Mouse (Mus musculus): ENCODE measurements around the gene Cul4a.
"Not testable (repeated sequence)": the region's sequence is repeated elsewhere in the genome, so short reads cannot be mapped to it uniquely, and the experiment has no call there.

The Cul4a gene

DNA sequence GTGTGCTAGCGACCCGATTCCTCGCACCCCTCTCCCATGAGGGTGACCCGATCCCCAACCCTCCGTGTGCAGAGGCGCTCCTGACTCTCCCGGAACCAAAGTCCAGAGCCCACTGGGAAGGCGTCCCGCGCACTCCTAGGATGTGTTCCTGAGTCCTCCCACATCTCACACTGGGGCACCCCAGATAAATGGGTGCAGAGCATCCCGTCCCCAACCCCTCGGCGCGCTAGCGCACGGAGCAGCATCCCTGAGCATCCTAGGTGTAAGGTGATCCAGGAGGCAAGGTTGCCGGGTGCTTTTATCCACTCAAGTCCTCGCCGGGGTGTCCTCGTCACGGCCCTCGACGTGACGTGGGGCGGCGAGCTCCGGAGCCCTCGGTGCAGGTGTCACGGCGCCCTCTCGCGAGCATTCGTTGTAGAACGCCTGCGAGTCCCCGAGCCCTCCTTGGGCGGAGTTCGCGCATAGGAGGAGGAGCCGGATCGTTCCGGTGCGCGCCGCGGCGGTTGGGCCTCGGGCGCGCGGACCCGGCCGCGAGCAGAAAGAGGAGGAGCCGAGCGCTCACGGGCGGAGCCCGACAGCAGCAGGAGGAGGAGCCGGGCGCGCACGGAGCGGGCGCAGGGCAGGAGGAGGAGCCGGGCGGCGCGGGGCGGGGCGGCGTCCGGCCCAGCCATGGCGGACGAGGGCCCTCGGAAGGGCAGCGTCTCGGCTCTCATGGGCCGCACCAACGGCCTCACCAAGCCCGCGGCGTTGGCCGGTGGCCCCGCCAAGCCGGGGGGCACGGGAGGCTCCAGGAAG lies at the start of gene Cul4a, which contains the start of gene Pcid2:
TSS of gene Cul4a (plus strand) at position 535 of the 795 bp plus-strand sequence.
TSS of gene Pcid2 (minus strand) at position 373 of the 795 bp plus-strand sequence.
- peak; percentile 97 for DNase-seq

DNA sequence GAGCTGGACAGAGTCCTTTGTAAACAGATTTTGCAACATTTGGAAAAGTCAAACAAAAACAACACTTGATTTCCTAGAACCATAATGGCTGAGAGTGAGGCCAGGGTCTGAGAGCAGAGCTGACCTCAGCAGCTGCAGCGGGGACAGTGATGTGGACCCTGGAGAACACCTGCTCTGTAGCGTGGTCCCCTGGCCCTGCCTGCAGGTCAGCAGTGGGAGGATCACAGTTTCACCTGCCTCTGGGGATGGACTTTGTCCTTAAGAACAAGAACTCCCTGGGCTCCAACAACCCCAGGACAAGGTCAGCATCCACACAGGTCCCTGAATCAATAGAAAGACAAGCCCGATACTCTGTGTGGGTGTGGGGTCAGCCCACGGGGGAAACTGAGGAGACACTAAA lies 48.1 kb upstream of the Cul4a start:
- no peak for DNase-seq

DNA sequence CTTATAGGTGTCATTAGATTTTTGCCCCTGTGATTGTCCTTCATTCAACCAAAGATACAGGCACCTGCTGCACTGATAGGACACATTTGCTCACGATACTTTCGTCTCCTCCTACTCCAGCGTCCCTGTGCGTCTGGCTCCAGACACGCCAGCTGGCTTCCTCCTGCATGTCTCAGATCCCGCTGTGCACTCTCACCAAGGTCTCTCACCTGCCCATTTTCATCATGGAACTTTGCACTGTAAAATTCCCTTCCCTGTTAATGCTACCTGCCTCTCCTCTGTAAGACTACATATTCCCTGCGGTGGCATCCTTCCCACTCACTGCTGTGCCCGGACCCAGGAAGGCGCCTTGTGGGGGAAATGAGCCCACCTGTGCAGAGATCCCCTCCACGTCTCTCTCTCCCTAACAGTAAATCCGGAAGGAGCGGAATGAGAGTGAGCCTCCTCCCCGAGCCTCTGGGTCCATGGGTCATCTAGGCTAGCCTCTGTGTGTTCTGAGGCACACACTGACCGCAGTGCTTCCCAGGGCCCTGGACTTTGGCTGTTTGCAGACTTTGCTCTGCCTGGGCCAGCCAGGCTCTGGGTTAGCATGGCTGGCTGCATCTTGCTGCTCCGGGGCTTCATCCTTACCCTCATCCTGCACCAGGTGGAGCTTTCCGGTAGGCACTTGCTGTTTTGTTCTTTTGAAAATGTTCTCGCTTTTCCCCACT lies 44.8 kb upstream of the Cul4a start, which contains the start of gene Proz:
TSS of gene Proz (plus strand) at position 474 of the 710 bp plus-strand sequence.
- DNase-seq, result no peak

DNA sequence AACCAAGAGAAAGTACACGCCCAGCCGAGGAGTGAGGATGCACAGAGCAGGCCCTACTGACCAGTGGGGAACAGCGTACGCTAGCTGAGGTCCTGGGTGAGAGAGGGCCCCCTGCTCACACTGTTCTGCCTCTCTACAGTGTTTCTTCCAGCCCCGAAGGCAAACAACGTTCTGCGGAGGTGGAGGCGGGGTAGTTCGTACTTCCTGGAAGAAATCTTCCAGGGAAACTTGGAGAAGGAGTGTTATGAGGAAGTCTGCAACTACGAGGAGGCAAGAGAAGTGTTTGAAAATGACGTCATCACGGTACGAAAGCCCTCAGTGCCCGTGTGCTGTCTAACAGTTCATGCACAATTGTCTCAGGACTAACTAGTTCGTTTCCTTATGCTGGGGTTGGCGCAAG lies 42.3 kb upstream of the Cul4a start:
- DNase-seq, result no peak

DNA sequence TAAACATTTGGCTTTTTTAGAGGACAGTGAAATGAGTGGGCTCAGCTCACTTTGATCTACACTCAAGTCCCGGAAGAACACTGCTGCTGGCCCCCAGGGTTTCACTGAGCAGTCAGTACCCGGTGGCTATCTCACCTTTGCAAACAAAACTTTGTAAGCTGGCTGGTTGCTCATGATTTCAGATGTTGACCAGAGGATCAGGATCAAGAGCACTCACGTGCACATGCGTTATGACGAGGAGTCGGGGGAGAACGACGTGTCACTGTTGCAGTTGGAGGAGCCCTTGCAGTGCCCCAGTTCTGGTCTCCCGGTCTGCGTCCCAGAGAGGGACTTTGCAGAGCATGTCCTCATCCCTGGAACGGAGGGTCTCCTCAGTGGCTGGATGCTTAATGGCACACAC lies 32.2 kb upstream of the Cul4a start:
- DNase-seq, result no peak

DNA sequence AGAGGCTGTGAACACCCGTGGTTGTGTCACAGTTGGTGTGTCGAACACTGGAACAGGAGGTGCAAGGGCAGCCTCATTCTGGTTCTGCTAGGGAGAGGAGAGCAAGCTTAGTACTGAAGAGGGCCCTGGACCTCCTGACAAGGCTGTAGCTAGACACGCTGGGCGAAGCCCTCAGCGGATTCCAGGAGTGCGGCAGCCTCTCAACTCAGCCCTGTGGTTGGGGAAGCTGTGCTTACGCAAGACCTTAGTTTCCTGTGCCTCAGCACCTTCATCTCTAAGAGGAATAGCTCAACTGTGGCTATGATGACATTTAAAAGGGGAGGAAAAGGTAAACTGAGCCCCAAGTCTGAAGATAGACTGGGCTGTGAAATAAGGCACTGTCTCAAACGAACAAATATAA lies 30.4 kb upstream of the Cul4a start:
- no peak for DNase-seq

GRCm38 (mm10) chr8:13075579-13075978 lies 29.8 kb upstream of the Cul4a start:
- not testable (repeated sequence) for DNase-seq

DNA sequence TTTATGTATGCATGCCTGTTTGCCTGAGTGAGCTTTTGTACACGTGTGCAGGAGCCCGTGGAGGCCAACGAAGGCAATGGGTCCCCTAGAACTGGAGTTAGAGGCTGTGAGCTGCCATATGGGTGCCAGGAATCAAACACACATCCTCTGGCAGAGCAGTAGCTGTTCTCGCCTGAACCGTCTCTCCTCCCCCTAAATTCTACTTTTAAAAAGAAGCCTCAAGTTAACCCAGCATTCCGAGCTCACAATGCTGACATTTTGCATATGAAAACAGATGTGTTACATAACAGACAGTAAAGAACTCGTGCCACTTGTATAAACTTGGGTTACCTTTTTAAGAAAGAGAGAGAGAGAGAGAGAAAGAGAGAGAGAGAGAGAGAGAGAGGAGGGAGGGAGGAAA lies 27.9 kb upstream of the Cul4a start:
- peak; percentile 6 for DNase-seq

DNA sequence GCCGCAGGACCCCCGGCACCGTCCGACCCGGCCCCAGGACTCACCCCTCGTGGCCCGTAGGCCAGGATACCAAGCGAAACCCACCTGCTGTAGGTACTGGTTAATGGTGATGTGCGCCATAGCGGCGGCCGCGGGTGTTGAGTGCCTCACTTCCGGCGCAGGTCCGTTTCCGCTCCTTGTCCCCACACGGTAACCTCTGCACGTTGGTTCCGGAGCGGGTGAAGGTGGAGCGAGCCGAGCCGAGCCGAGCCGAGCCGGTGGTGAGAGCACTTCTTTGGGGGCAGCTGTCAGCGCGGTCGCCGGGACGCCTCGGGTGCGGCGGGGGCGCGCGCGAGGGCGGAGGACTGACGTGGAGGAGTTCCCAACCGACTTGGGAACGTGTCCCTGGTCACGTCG lies 732 bp upstream of the Cul4a start:
- peak; percentile 91 for DNase-seq

GRCm38 (mm10) chr8:13105908-13106551 lies 609 bp downstream of the Cul4a start:
- no peak for DNase-seq

DNA sequence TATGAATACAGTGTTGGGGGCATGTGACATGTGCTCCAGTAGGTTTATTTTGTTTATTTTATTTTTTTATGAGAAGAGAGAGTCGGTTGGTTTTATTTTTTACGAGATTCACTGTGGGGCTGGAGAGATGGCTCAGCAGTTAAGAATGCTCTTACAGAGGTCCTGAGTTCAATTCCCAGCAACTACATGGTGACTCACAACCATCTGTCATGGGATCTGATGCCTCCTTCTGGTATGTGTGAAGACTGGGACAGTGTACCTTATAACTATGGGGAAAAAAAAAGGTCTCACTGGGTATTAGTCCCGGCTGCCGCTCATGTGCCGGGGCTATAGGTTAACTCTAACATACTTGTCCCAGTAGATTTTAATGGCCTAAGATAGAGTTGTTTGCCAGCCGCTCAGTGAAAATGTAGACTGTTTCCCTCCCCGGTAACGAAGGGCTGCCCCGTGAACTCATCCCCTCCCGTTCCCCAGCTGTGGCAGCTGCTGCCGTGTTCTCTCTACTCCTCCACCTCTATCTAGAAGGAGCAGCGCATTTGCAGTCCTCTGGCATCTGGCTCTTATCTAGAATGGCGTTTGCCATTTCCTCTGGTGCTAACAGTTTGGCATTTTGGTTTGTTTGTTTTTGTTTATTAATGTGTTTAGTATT lies 2.7 kb downstream of the Cul4a start:
- DNase-seq, result no peak

GRCm38 (mm10) chr8:13108967-13109366 lies 3.5 kb downstream of the Cul4a start:
- no peak for DNase-seq

DNA sequence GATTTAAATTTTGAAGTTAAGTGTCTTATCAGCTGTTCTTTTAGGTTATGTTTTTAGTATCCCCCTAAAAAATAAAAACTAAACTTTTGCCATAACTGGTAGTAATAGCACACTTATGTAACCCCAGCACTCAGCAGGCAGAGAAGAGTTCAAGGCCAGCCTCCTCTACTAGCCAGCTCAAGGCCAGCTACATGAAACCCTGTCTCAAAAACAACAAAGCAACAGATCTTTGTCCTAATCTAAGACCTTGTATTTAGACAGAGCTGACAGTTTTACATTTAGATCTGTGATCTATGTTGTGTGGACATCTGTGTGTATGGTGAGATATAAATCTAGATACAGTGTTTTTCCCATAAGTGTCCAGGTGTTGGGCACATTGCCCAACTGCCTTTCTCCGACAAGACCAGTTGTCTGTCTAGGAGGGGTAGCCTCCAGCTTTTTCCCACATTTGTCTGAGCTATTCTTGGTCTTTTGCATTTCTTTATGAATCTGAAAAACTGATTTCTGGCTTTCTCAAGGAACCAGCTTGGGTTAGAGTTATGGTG lies 4.1 kb downstream of the Cul4a start:
- DNase-seq, result no peak

DNA sequence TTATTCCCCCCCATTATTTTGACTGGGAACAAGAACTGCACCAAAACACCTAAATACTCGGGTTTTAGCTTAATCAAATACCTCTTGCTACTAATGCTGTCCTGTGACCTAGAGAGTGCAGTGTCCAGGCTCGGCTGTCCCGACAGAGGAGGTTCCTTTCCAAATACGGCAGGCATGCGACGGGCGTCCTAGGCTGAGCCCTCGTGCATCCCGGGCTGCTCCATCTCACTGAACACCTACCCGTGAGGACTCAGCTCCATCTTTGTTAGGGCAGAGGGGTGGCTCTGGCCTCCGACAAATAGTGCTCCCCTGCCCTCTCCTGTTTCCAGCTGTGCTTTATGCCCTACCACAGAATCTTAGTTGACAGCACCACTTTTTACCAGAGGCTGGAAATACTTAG lies 6.5 kb downstream of the Cul4a start:
- DNase-seq, result no peak

DNA sequence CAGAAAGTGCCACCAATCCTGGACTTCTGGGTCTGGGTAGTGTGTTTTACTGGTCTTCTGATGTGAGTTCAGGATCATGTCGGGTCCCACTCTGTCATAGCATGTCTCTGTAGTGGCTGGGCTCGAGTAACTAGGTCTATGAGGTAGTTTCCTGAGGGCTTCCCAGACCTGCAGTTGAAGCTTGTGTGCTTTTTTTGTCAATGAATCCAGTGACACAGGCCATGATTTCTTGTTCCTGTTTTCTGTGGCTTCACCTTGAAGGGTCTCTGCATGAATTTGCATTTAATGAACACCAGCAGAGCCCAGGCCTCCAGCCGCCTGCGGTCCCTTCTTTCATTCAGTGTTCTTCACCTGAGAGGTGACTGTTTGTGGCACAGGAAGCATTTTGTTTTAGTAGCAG lies 7.8 kb downstream of the Cul4a start:
- DNase-seq, result no peak

DNA sequence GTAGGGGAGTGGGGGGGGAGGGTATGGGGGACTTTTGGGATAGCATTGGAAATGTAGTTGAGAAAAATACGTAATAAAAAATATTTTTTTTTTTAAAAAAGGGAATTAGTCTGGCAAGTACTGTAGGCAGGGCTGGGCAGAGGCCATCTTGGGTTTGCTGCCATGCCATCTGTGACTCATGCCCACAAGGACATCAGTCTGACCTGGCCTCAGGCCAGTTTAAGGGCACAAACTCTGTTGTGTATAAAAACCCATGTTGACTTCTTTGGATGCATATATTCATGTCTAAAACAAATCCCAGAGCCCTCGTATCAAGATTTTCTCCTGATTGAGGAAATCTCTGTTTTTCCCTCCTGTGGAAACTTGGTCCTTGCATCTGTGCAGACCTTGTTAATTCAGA lies 11.7 kb downstream of the Cul4a start:
- DNase-seq, result no peak

GRCm38 (mm10) chr8:13118516-13118915 lies 13.1 kb downstream of the Cul4a start:
- no peak for DNase-seq

DNA sequence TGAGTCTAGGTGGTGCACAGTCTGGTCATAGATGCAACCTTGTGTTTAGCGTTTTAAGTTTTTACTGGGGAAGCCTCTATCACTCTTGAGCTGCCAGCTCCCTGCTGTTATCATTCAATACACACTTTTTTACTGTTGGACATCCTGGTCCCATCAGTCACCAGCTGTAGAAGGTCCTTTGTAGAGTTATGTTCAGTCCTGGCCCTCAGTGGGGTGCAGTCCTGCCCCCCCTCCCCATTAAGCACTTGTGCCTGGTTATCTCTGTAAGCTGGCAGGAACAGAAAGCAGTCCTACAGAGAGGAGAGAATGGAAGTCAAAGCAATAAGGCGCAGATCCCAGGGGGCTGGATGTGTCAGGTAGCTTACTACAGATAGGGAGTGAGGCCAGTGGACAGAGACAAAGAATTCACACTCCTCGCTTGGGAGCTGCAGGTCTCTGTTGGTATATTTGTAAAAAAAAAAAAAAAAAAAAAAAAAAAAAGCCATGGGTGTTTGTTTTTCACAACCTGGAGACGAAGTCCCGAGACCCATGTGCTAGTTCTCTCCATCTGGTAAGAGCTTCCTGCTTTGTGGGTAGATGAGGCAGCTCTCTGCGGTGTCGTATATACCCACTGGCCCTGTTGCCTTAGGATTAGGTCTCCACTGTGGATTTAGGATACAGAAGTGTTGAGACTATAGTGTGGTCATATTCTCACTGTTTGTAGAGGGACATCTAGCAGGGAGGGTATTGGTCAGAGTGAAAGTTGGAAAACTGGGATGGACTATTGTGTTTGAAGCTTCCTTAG lies 15.7 kb downstream of the Cul4a start:
- no peak for DNase-seq

GRCm38 (mm10) chr8:13122887-13123421 lies 17.5 kb downstream of the Cul4a start:
- DNase-seq, result no peak

DNA sequence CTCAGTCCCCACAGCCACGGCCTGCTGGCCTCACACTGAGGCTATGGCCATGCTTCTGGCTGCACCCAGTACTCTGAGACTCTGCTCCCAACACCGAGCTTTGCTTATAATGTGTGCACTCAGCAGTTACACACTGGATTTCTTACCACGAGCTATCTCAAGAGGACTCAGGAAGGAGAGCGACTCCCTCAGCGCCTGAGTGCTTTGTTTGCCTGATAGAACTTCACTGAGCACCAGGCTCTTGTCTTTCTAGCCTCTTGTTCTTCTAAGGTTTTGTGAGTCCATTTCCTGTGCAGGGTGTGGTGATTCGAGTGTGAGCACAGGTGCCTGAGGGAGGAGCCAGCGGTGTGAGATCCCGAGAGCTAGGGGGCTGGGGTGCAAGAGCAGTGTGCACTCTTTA lies 19.5 kb downstream of the Cul4a start:
- DNase-seq, result no peak

- DNase-seq, result peak; percentile 58
Observed at GRCm38 (mm10) chr8:13132220-13132619, 26.8 kb downstream of the Cul4a start.

Data from right cerebral cortex, adult 18-20 months (tissue).